Mouse (Mus musculus): ENCODE results near the gene Pik3ap1.

Pik3ap1 gene

GRCm38 (mm10) chr19:41369557-41370460, 15.1 kb downstream of the Pik3ap1 start:
- no peak for DNase-seq (ENCODE audit: low read depth)

DNA sequence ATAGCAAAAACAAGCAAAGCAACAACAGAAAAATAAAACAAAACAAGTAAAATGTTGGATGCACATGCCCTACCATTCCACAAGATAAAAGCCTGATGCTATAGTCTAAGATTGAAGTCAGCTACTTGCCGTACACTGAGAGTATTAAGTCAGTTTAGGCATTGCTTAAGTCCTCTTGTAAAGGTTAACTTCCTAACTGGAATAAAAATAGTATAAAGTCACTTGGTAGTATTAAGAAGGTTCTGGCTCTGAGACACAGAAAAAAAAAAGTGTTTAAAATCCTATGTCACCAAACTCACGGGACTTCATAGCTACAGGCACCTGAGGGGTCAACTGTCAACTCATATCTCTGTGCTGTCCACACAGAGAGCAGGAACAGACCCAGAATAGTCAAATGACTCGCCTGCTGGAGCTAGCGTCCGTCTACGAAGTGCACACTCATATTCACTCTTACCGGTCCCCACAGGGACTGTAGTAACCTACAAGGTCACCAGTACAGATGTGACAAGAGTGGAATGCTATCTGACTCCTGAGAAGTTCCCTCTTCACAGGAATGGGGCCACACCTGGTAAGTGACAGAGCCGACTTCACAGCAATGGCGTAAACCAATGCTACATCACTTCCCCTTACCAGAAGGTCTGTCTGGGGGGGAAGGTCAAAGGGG, 17.9 kb downstream of the Pik3ap1 start:
- no peak for DNase-seq (ENCODE audit: low read depth)

DNA sequence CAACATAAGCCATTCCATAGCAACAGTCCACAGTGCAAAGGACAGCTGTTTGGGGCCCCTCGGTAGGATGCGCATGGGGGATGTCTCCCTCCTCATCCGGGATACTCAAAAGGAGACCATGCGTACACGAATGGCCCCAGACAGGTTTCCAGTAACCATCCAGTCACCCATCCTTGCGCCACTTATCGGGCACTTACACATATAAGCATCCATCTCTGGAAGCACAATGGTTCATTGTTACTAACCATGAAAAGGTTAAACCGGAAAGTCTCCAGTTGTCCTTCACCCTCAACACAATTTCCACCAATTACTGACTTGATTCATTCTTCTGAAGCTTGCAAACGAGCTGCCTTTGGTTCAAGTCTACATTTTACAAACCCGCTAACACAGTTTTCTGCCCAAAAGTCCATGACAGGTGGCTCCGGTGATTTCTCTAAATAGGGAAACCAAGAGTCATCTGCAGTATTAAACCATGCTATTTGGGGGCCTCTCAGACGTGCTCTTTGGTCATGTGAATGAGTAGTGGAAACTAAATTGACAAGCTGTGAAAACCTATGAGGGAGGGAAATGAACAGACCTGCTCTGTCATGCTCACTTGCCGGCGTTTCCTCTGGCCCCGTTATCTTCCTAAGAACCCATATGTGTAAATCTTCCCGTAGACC, 18.6 kb downstream of the Pik3ap1 start:
- DNase-seq (ENCODE audit: low read depth): no peak

GRCm38 (mm10) chr19:41365570-41365969, 19.3 kb downstream of the Pik3ap1 start:
- DNase-seq (ENCODE audit: low read depth): no peak

- DNase-seq (ENCODE audit: low read depth): no peak
These were observed 20.4 kb downstream of the Pik3ap1 start for GRCm38 (mm10) chr19:41364509-41364908.

- no peak for DNase-seq (ENCODE audit: low read depth)
These were observed 21.9 kb downstream of the Pik3ap1 start for GRCm38 (mm10) chr19:41362963-41363362.

DNA sequence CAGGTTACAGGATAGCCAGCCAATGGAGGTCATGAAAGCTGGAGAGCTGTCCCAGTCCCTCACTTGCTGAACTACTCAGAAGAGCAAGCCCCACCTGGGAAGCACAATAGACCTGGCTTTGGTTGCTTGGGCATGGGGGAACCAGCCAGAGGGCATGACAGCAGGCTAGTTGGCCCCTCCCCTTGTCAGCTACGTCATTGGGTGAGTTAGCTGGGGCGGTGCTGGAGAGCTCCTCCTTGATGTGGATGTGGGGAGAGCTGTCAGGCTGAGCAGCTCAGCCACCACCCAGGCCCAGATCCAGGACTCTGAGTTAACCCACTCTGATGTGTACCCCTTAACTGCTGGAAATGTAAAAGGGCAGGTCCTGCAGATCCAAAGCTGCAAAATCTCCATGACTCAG, 24.4 kb downstream of the Pik3ap1 start:
- DNase-seq (ENCODE audit: low read depth): no peak

- DNase-seq (ENCODE audit: low read depth): no peak
These were observed 30.5 kb downstream of the Pik3ap1 start for GRCm38 (mm10) chr19:41354287-41354951.

DNA sequence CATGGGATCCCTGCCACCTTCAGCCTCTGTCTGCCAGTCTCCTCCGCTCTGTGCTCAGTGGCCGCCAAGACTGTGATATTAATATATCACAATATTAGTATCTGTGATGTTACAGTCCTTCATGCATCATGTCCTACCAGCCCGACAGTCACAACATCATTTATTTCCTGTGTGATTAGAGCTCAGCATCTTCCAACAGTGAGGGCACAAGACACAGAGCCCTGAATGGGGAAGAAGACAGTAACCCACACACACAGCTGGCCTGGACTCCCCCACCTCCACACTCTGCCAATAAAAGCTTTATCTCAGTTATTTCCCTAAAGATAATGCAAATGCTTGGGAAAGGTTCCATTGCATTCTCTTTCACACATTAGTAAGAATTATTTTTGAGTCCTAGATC, 35.3 kb downstream of the Pik3ap1 start:
- no peak for DNase-seq (ENCODE audit: low read depth)

DNA sequence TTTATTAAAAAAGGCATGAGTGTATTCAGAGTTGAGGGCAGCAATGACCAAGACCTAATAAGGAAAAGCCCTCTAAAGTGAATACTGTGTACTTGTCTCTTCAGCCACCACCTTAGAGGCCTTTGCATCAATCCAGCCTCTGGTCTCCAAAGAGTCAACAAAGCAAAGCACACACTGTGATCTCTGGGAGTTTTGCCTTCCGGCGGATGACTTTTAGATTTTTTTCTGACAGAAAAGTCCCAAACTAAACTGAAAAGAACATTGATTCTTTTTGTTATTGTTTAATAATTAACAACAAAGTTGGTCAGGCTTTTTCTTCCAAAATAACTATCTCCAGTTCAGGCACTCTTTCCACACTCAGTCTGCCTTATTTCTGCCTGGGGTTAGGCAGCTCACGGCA, 36.7 kb downstream of the Pik3ap1 start:
- no peak for DNase-seq (ENCODE audit: low read depth)

- no peak for DNase-seq (ENCODE audit: low read depth)
These were observed 37.6 kb downstream of the Pik3ap1 start for GRCm38 (mm10) chr19:41347326-41347725.

DNA sequence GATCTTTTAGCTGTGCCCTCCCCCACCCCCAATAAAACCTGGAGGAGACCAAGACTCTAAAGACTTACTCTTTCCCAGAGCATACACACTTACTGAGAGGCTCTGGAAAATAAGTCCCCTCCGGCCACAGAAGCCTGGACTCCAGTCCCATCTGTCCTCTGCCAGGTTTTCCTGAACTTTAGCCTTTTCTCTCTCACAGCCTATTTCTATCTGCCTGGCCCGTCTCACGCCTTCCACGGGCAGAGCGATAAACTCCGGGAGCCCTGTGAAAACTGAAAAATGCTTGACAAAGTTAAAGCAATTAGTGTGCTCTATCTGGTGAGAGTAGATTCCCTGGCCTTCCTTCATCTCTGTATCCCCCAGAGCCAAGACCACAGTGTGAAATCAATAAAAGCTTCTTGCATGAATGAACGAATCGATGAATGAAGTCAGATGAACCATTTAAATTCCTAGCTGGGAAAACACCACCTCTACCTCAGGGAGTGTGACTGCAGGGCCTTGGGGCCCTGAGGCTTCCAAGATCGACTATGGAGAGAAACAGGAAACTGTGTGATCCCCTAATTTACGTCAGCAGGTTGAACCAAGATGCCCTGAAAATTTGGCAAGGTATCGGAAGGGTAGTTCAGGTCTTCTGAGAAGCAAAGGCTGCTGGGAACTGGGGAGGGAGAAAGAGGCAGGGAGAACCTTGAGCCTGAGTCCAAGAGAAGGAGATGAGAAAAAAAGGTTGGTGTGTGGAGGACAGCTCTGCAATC, 38.6 kb downstream of the Pik3ap1 start:
- DNase-seq (ENCODE audit: low read depth): no peak

- no peak for DNase-seq (ENCODE audit: low read depth)
These were observed 39.7 kb downstream of the Pik3ap1 start for GRCm38 (mm10) chr19:41345028-41345741.

- DNase-seq (ENCODE audit: low read depth): no peak
These were observed 40.3 kb downstream of the Pik3ap1 start for GRCm38 (mm10) chr19:41344666-41345027.

DNA sequence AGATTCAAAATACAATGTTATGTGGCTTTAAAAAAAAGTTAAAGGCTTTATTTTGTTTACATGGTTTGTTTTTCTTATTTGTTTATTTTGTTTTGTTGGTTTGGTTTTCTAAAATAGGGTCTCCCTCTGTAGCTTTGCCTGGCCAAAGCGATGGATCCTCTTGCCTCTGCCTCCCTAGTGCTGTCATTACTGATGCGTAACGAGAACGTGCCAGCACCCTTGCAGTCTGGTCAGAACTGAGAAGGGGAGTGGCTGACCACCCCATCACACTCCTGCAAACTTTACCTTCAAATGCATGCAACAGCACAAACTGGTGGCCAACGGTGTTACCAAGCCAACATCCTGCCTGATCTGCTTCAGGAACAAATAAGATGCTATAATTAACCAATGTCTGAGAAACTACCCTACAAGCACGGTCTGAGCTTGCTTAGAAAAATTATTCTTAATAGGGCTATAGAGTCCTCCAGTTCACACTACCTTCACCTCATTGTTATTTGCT, 42.3 kb downstream of the Pik3ap1 start:
- DNase-seq (ENCODE audit: low read depth): no peak

DNA sequence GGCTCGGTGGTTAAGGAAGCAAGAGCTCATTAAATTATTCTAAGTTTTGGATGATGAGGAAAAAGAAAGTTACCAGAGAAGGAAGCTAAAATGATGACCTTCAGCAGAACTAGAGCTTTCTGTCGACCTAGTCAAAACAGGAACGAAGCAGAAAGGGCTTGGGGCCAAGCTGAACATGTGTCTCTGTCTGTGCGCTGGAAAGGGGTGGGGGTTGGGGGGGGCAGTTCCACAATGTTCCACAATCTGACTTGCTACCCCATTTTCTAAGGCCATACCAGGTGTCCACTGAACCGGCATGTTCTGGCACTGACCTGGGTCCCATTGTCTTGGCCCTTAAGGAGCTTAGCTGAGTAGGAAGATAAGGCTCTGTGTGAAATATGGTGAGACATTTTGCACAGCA, 43.2 kb downstream of the Pik3ap1 start:
- no peak for DNase-seq (ENCODE audit: low read depth)

GRCm38 (mm10) chr19:41339020-41339836, 45.7 kb downstream of the Pik3ap1 start:
- no peak for DNase-seq (ENCODE audit: low read depth)

GRCm38 (mm10) chr19:41338379-41338778, 46.5 kb downstream of the Pik3ap1 start:
- DNase-seq (ENCODE audit: low read depth): no peak

DNA sequence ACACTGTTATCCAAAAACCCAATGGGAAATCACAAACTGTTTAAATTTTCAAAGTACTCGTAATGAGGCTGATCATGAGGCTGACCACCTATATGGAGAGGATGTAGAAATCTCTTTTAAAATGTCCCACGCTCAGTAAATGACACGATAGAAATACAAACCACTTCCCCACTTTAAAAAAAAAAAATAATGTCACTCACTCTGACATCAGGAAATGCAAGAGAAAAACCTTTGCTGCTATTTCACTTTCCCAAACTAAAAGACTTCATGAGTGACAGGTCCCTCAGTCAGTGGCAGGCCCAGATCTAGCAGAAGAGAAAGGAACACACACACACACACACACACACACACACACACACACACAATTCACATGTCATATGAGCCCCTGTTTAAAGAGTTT, 49.2 kb downstream of the Pik3ap1 start:
- no peak for DNase-seq (ENCODE audit: low read depth)

DNA sequence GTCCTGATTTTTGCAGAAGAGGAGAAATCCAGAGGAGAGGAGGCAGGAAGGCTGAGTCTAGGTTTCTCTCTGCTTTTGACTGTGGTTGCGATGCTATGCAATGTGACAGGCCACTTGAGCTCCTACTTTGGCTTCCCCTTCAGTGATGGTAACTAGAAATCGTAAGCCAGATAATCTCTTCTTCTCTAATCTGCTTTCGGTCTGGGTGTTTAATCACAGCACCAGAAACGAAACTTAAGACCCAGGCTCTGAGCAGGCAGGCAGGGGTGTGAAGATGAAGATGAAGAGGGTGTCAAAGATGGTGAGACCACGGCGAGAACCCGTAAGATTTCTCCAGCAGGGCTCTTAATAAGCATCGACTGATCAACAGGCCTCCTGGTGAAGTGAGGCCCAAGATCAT, 51.9 kb downstream of the Pik3ap1 start:
- DNase-seq (ENCODE audit: low read depth): no peak

All from c-Kit-positive CD71-negative TER-119-negative erythroid progenitor cells, embryonic 14.5 days (primary cell).